Mouse (Mus musculus): ENCODE data around the gene Txn2. TPM values are rescaled to one million over a fixed set of nuclear protein-coding genes. Genes with fewer than 3 reads are reported as not detected.
A peak's percentile ranks its signal among the peaks of the same experiment; 100 is the strongest.

Txn2 gene
- polyA plus RNA-seq, 1 experiment from 2014 or later: 248 TPM

DNA sequence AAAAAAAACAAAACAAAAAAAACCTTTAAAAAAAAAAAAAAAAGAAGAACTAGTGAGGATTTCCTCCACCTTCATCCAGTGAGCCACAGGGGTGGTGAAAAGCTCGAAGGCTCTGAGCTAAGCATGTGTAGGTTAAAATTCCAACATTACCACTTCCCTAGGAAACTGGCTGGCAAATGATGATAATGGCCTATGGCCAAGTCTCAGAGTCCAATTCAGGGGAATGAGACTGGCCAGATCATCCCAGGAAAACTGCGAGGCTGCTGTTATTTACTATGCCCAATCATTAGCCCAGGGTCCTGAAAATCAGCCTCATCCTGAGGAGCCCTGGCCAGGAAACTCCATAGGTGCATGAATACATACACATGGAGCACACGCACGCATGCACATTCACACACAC is 42.9 kb downstream of the Txn2 start:
- Histone ChIP-seq H3K4me1 (peaks cover 32% of the 10 kb centered on the region), H3K4me3 (no peak overlapping the region), H3K4me2 (no peak overlapping the region), H3K9me3 (no peaks in the 10 kb centered on the region), H3K9ac (no peak overlapping the region), H3K27ac (replicated peaks) (peak overlapping the region; percentile 24), H3K27me3 (replicated peaks) (no peaks in the 10 kb centered on the region), H3K36me3 (no peaks in the 10 kb centered on the region)
- 77% methylated on average over 4 of the region's 4 CpGs for WGBS
- no peak for ATAC-seq (ENCODE audit: extremely low read depth, insufficient number of reproducible peaks, low FRiP score, low TSS enrichment)

DNA sequence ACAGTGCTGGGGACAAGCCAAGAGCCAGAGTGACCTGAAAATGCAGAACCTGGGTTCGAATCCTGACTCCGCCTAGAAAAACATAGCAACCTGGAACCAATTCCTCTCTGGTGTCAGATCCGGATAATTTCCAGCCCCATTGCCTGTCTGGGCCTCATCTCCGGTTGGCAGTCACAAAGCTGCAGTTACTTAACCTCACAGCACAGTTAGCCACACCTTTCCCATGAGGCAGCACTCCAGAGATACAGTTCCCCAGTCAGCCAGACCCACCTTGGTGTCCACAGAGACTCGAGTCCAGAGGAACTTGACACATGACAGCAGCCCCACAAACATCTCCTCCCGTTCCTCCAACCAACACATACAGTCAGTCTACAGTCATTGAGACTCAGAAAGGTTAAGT is 43.6 kb downstream of the Txn2 start:
- H3K9me3 ChIP-seq: no peaks in the 10 kb centered on the region
- no peak overlapping the region for H3K27ac ChIP-seq (replicated peaks)
- peaks cover 32% of the 10 kb centered on the region for H3K4me1 ChIP-seq
- 76% methylated on average over 6 of the region's 6 CpGs for WGBS
- H3K36me3 ChIP-seq: no peaks in the 10 kb centered on the region
- no peak for ATAC-seq (ENCODE audit: extremely low read depth, insufficient number of reproducible peaks, low FRiP score, low TSS enrichment)
- no peak overlapping the region for H3K4me3 ChIP-seq
- no peaks in the 10 kb centered on the region for H3K27me3 ChIP-seq (replicated peaks)
- no peak overlapping the region for H3K9ac ChIP-seq
- H3K4me2 ChIP-seq: no peak overlapping the region

DNA sequence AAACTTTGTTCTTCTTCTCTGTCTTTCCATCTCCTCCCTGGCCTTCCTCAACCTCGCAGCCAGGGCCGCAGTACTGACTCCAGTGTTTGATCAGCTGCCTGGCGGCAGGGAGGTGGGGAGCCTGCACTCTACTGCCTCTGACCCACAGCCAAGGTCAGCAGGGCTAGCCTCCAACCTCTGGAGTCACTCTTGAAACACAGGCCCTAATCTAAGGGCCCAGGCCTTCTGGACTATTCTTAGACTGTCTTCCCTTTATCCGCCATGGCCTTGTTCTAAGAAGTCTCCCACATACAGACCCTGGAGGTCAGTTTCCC is 45.2 kb downstream of the Txn2 start:
- peaks cover 32% of the 10 kb centered on the region for H3K4me1 ChIP-seq
- H3K36me3 ChIP-seq: no peaks in the 10 kb centered on the region
- 50% methylated on average over 4 of the region's 4 CpGs for WGBS
- H3K9ac ChIP-seq: peak overlapping the region; percentile 65; the same call in 1 of the 2 replicates
- no peak overlapping the region for H3K4me3 ChIP-seq
- no peaks in the 10 kb centered on the region for H3K9me3 ChIP-seq
- H3K4me2 ChIP-seq: no peak overlapping the region
- H3K27me3 ChIP-seq (replicated peaks): no peaks in the 10 kb centered on the region
- ATAC-seq (ENCODE audit: extremely low read depth, insufficient number of reproducible peaks, low FRiP score, low TSS enrichment): no peak
- peak overlapping the region; percentile 83 for H3K27ac ChIP-seq (replicated peaks)

DNA sequence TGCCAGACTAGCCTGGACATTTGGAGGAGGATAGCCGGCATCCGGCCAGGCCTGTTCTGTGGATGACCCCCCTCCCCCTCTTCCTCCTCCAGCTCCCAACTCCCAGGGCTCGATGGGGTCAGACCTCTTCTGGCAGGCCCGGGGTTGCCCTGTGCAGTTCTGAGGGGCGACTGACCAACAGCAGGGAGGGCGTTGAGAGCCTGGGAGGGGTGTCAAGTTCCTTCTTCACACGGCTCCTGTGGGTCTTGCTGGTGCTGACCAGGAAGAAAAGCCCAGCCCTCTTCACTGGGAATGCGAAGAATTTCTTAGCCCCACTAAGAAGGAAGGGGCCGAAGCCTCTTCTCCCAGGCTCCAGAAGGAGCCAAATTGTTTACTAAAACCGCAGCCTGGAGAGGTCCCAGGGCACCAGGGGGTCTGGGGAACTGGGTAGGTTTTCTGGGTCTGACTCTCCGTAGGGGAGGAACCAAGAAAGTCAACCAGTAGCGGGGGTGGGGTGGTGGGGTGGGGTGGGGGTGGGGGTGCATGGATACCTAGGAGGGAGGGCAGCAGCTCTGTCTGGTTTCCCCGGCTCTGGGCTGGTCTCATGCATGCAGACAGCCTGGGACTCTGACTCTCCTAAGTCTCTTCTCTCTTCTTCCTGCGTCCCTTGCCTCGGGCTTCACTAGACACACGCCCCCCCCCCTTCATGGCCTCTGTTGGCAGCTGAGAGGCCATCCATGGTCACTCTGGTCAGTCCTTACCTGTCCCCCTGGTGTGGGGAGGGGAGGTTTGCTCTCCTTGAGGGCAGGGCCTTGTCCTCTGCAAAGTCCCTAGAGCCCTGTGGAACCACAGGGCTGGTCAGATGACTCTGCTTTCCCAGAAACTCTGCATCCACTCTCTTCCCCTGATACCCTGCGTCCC is 45.8 kb downstream of the Txn2 start:
- no peaks in the 10 kb centered on the region for H3K36me3 ChIP-seq
- H3K4me2 ChIP-seq: peak overlapping the region; percentile 40
- peak overlapping the region; percentile 83 for H3K27ac ChIP-seq (replicated peaks)
- ATAC-seq (ENCODE audit: extremely low read depth, insufficient number of reproducible peaks, low FRiP score, low TSS enrichment): no peak
- no peaks in the 10 kb centered on the region for H3K27me3 ChIP-seq (replicated peaks)
- H3K4me1 ChIP-seq: peaks cover 32% of the 10 kb centered on the region
- H3K4me3 ChIP-seq: no peak overlapping the region
- 15% methylated on average over 16 of the region's 17 CpGs for WGBS
- peak overlapping the region; percentile 65 for H3K9ac ChIP-seq
- no peaks in the 10 kb centered on the region for H3K9me3 ChIP-seq

DNA sequence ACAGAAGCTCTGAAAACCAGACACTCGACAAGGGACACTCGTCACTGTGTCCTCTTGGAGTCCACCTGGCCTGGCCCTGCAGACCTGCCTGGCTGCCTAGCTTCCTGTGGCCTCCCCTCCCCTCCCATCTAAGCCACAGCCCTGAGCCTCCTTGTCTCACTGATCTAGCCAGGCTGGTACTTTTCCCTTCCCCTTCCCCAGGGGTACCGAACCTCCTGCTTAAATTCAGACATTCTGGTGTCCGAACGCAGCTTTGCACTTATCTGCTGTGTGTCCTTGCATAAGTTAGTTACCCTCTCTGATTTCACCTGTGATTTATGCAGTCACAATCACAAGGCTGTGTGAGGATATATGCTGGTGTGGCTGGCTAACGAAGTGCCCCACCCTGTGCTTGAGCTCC is 46.5 kb downstream of the Txn2 start:
- peak overlapping the region; percentile 40; the same call in 1 of the 2 replicates for H3K4me2 ChIP-seq
- H3K4me1 ChIP-seq: peaks cover 31% of the 10 kb centered on the region
- H3K27me3 ChIP-seq (replicated peaks): no peaks in the 10 kb centered on the region
- H3K9ac ChIP-seq: peak overlapping the region; percentile 65; the same call in 1 of the 2 replicates
- 53% methylated on average over 6 of the region's 6 CpGs for WGBS
- ATAC-seq (ENCODE audit: extremely low read depth, insufficient number of reproducible peaks, low FRiP score, low TSS enrichment): no peak
- no peak overlapping the region for H3K4me3 ChIP-seq
- H3K36me3 ChIP-seq: no peaks in the 10 kb centered on the region
- H3K27ac ChIP-seq (replicated peaks): peak overlapping the region; percentile 83
- no peaks in the 10 kb centered on the region for H3K9me3 ChIP-seq

DNA sequence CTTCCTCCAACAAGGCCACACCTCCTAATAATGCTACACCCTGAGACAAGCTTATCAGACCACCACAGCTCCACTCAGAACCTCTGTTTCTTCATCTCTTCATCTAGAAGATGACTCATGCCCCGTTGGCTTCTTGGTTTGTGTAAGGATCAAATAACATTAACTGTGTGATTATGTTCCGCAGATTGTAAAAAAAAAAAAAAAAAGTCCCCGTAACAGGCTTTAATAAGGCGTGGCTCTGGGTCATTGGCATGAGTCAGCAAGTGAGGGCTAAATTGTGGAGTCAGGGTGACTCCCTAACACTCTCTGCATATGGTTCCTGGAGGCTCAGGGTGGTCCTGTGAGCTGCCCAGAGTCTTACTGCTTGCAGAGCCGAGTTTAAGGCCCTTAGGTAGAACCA is 47.1 kb downstream of the Txn2 start:
- H3K27ac ChIP-seq (replicated peaks): 0 out of 2 replicates have a peak overlapping the region, but pooled peaks have one; percentile 83

GRCm38 (mm10) chr15:77880738-77881137 is 48.1 kb downstream of the Txn2 start:
- WGBS: 78% methylated on average over 5 of the region's 5 CpGs
- no peak overlapping the region for H3K9ac ChIP-seq
- H3K4me3 ChIP-seq: no peak overlapping the region
- H3K9me3 ChIP-seq: no peaks in the 10 kb centered on the region
- H3K36me3 ChIP-seq: no peaks in the 10 kb centered on the region
- no peak overlapping the region for H3K27ac ChIP-seq (replicated peaks)
- ATAC-seq (ENCODE audit: extremely low read depth, insufficient number of reproducible peaks, low FRiP score, low TSS enrichment): no peak
- H3K4me2 ChIP-seq: no peak overlapping the region
- peaks cover 22% of the 10 kb centered on the region for H3K4me1 ChIP-seq
- H3K27me3 ChIP-seq (replicated peaks): no peaks in the 10 kb centered on the region

More for the DNA sequence above, 47.1 kb downstream of the Txn2 start:
- H3K27me3 ChIP-seq (replicated peaks): no peaks in the 10 kb centered on the region
- H3K4me2 ChIP-seq: no peak overlapping the region
- no peaks in the 10 kb centered on the region for H3K36me3 ChIP-seq
- peaks cover 27% of the 10 kb centered on the region for H3K4me1 ChIP-seq
- H3K9me3 ChIP-seq: no peaks in the 10 kb centered on the region
- ATAC-seq (ENCODE audit: extremely low read depth, insufficient number of reproducible peaks, low FRiP score, low TSS enrichment): no peak
- H3K4me3 ChIP-seq: no peak overlapping the region
- WGBS: 46% methylated on average over 5 of the region's 5 CpGs
- no peak overlapping the region for H3K9ac ChIP-seq

DNA sequence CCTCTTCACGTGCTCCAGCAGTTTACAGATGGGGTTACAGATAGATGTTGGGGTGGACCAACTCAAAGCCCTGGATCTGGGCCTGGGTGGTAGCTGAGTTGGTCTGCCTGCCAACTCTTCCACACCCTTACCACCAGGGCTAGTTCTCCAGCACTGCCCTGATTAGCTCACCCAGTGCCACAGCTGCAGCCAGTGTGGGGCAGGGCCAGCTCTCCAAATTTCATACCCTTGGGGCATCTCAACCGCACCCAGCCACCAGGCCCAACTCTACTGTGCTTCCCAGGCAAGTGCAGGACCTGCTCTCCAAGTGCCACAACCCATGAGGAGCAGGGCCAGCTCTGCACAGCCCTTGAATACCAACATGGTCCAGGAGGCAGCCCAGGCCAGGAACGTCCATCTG is 49.0 kb downstream of the Txn2 start:
- Histone ChIP-seq H3K9me3 (no peaks in the 10 kb centered on the region), H3K4me2 (no peak overlapping the region), H3K9ac (no peak overlapping the region), H3K27ac (replicated peaks) (no peak overlapping the region), H3K4me3 (no peak overlapping the region), H3K27me3 (replicated peaks) (no peaks in the 10 kb centered on the region), H3K36me3 (no peaks in the 10 kb centered on the region), H3K4me1 (peaks cover 22% of the 10 kb centered on the region)
- 85% methylated on average over 3 of the region's 3 CpGs for WGBS
- ATAC-seq (ENCODE audit: extremely low read depth, insufficient number of reproducible peaks, low FRiP score, low TSS enrichment): no peak

- H3K4me1 ChIP-seq: peaks cover 14% of the 10 kb centered on the region
- no peak overlapping the region for H3K4me3 ChIP-seq
- no peaks in the 10 kb centered on the region for H3K36me3 ChIP-seq
- ATAC-seq (ENCODE audit: extremely low read depth, insufficient number of reproducible peaks, low FRiP score, low TSS enrichment): no peak
- no peak overlapping the region for H3K9ac ChIP-seq
- no peaks in the 10 kb centered on the region for H3K9me3 ChIP-seq
- no peaks in the 10 kb centered on the region for H3K27me3 ChIP-seq (replicated peaks)
- WGBS: 70% methylated on average over 2 of the region's 2 CpGs
- no peak overlapping the region for H3K4me2 ChIP-seq
- H3K27ac ChIP-seq (replicated peaks): no peak overlapping the region
Observed at GRCm38 (mm10) chr15:77877209-77877608, 51.6 kb downstream of the Txn2 start.

DNA sequence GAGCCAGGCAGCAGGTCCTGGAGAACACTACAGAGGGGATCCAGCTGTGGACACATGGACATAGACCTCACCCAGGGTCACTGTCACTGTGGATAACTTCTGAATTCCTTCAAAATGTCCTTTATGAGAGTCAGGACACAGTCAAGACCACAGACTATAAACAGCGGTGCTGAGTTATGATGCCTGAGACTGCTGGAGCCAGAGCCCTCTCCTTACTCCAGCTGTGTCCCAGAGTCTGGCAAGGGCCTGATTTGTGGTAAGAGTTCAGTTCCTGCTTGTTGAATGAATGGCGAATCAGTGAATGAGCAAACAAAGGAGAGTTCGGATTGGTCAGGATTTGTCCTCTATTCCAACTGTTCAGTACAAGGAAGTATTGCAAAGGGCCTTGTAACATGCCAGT is 52.1 kb downstream of the Txn2 start:
- no peak overlapping the region for H3K4me3 ChIP-seq
- no peaks in the 10 kb centered on the region for H3K9me3 ChIP-seq
- no peaks in the 10 kb centered on the region for H3K27me3 ChIP-seq (replicated peaks)
- 75% methylated on average over 3 of the region's 3 CpGs for WGBS
- peaks cover 9% of the 10 kb centered on the region for H3K4me1 ChIP-seq
- H3K9ac ChIP-seq: no peak overlapping the region
- ATAC-seq (ENCODE audit: extremely low read depth, insufficient number of reproducible peaks, low FRiP score, low TSS enrichment): no peak
- no peaks in the 10 kb centered on the region for H3K36me3 ChIP-seq
- H3K27ac ChIP-seq (replicated peaks): no peak overlapping the region
- no peak overlapping the region for H3K4me2 ChIP-seq

GRCm38 (mm10) chr15:77875953-77876352 is 52.9 kb downstream of the Txn2 start:
- no peaks in the 10 kb centered on the region for H3K27me3 ChIP-seq (replicated peaks)
- ATAC-seq (ENCODE audit: extremely low read depth, insufficient number of reproducible peaks, low FRiP score, low TSS enrichment): no peak
- peaks cover 9% of the 10 kb centered on the region for H3K4me1 ChIP-seq
- WGBS: 87% methylated on average over 6 of the region's 6 CpGs
- H3K4me2 ChIP-seq: no peak overlapping the region
- H3K36me3 ChIP-seq: no peaks in the 10 kb centered on the region
- H3K9me3 ChIP-seq: no peaks in the 10 kb centered on the region
- H3K27ac ChIP-seq (replicated peaks): no peak overlapping the region
- no peak overlapping the region for H3K4me3 ChIP-seq
- no peak overlapping the region for H3K9ac ChIP-seq

- 88% methylated on average over 9 of the region's 9 CpGs for WGBS
- Histone ChIP-seq H3K4me2 (no peak overlapping the region), H3K4me3 (no peak overlapping the region), H3K9ac (no peak overlapping the region), H3K36me3 (no peaks in the 10 kb centered on the region), H3K27ac (replicated peaks) (no peak overlapping the region), H3K4me1 (peaks cover 9% of the 10 kb centered on the region), H3K9me3 (no peaks in the 10 kb centered on the region), H3K27me3 (replicated peaks) (no peaks in the 10 kb centered on the region)
- no peak for ATAC-seq (ENCODE audit: extremely low read depth, insufficient number of reproducible peaks, low FRiP score, low TSS enrichment)
Observed at GRCm38 (mm10) chr15:77874807-77875206, 54.0 kb downstream of the Txn2 start.

All from heart, embryonic 13.5 days (tissue).